Mouse (Mus musculus): ENCODE data around the gene Fbxw16.
"Not testable (repeated sequence)": the region's sequence is repeated elsewhere in the genome, so short reads cannot be mapped to it uniquely, and the experiment has no call there.

The Fbxw16 gene

DNA sequence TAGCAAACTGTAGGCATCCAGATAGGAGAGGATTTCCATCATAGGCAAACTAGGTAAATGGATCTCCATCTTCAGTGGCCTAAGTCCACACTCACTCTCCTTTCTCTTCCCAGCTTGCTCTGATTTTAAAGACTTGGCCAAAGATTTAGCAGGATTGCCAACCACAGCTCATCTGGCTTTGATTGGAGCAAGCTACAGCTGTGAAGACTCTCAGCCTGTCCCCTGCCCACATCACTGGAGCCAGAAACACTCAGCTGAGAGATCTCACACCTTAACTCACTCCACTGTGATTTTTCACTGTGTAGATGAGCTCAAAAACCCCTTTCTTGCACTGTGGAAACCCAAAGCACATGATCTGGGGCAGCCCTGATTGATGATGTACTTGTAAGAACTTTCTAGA lies at the start of gene Fbxw16:
Fbxw16 (minus strand) TSS at position 101 of the 400 bp plus-strand sequence.
- in situ Hi-C loops (cut with MboI; ENCODE audit: unreplicated experiment in 2 of 2) = no loop called here

DNA sequence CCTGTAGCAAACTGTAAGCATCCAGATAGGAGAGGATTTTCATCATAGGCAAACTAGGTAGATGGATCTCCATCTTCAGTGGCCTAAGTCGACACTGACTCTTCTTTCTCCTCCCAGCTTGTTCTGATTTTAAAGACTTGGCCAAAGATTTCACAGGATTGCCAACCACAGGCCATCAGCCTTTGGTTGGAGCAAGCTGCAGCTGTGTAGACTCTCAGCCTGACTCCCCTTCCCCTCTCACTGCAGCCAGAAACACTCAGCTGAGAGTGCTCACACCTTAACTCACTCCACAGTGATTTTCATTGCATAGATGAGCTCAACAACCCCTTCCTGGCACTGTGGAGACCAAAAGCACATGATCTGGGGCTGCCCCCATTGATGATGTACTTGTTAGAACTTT lies 46.8 kb upstream of the Fbxw16 start, which contains the start of gene Fbxw19:
Fbxw19 (minus strand) TSS at position 101 of the 400 bp plus-strand sequence.
- in situ Hi-C loops (cut with MboI; ENCODE audit: unreplicated experiment in 2 of 2) = not testable (repeated sequence)

DNA sequence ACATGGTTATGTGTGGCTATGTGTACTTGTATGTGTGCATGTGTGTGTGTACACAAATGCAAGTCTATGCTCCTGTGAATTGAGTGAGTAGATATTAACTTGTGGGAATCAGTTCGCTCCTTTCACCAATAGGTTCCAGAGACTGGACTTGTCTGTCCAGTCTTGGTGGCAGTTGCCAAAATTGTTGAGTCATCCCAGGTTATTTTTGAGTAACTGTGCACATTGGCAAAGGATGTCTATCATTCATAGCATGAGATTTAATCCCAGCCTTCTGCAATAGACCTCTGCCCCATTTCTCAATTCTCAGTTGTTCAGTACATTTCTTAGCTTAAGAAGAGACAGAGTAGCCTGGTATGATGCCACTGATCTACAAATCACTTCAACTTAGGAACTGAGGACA lies 16.0 kb downstream of the Fbxw16 start:
- in situ Hi-C loops (cut with MboI; ENCODE audit: unreplicated experiment in 2 of 2) = no loop called here

DNA sequence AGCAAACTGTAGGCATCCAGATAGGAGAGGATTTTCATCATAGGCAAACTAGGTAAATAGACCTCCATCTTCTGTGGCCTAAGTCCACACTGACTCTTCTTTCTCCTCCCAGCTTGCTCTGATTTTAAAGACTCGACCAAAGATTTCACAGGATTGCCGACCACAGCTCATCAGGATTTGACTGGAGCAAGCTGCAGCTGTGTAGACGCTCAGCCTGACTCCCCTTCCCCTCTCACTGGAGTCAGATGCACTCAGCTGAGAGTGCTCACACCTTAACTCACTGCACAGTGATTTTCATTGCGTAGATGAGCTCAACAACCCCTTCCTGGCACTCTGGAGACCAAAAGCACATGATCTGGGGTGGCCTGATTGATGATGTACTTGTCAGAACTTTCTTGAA lies 44.7 kb downstream of the Fbxw16 start, which contains the start of gene Fbxw22:
Fbxw22 (minus strand) TSS at position 101 of the 400 bp plus-strand sequence.
- in situ Hi-C loops (cut with MboI; ENCODE audit: unreplicated experiment in 2 of 2) = loop anchor here in 1 of 2 experiments (25.0 kb wide), 1 partner anchor 883 kb away; no protein-coding TSS in a partner anchor

All from v-Abl transformed pro-B cells (cell line).